Mouse (Mus musculus) limb, embryonic 15.5 days (tissue): ENCODE measurements around the gene Ugt1a6b. TPM values are rescaled to one million over a fixed set of nuclear protein-coding genes. Genes with fewer than 3 reads are reported as not detected.

Source experiments
- ATAC-seq: fragments of 200-750 bp; cut with Nextera tagmentation; 2 replicates; pipeline ENCODE4 v1.8.0; 2017; ENCODE audit warnings: low read depth, moderate TSS enrichment; ENCODE audit not compliant: insufficient number of reproducible peaks, low FRiP score, low TSS enrichment
- H3K27ac ChIP-seq: fragments of 300-500 bp; sonication (generic); 2 replicates; pipeline ENCODE4 v1.5.1; 2015; ENCODE audit warnings: moderate library complexity, mild to moderate bottlenecking, inconsistent platforms
- H3K27me3 ChIP-seq: fragments of 300-500 bp; sonication (generic); 2 replicates; pipeline ENCODE4 v1.6.1; 2015; ENCODE audit warnings: inconsistent platforms
- H3K36me3 ChIP-seq: fragments of 300-500 bp; sonication (generic); 2 replicates; pipeline ENCODE4 v1.6.1; 2015; ENCODE audit warnings: inconsistent platforms
- H3K4me1 ChIP-seq: fragments of 300-500 bp; sonication (generic); 2 replicates; pipeline ENCODE4 v1.6.1; 2015; ENCODE audit warnings: inconsistent platforms
- H3K4me2 ChIP-seq: fragments of 300-500 bp; sonication (generic); 2 replicates; pipeline ENCODE4 v1.6.1; 2015; ENCODE audit warnings: mild to moderate bottlenecking, inconsistent platforms
- H3K4me3 ChIP-seq: fragments of 300-500 bp; sonication (generic); 2 replicates; pipeline ENCODE4 v1.5.1; 2015; ENCODE audit warnings: mild to moderate bottlenecking, inconsistent platforms
- H3K9ac ChIP-seq: fragments of 300-500 bp; sonication (generic); 2 replicates; pipeline ENCODE4 v1.6.1; 2015; ENCODE audit warnings: inconsistent platforms
- H3K9me3 ChIP-seq: fragments of 300-500 bp; sonication (generic); 2 replicates; pipeline ENCODE4 v1.6.1; 2016; ENCODE audit warnings: inconsistent platforms
- WGBS: fragments of 180-500 bp; shearing (Covaris S2); methylation state at CpG from one replicate; pipeline ENCODE4 v1.1.7; 2015; 5-methylcytosine and 5-hydroxymethylcytosine counted together
- polyA plus RNA-seq: library from polyadenylated mRNA; unstranded; fragments of >200 nt; fragmentation: Nextera tagmentation; extraction: Ambion mirVana; gene quantifications from 2 replicates; pipeline ENCODE4 v1.2.1, GENCODE M21; 2015

The Ugt1a6b gene
- polyA plus RNA-seq, 1 experiment from 2014 or later: 1.00 TPM

GRCm38 (mm10) chr1:88237311-88237710 lies 134.3 kb downstream of the Ugt1a6b start:
- Histone ChIP-seq H3K27ac (no peak overlapping the region), H3K4me1 (no peaks in the 10 kb centered on the region), H3K27me3 (no peaks in the 10 kb centered on the region), H3K36me3 (no peaks in the 10 kb centered on the region), H3K4me3 (no peak overlapping the region), H3K9ac (no peak overlapping the region), H3K9me3 (peaks cover 60% of the 10 kb centered on the region), H3K4me2 (no peak overlapping the region)
- no peak for ATAC-seq
- 74% methylated on average over 5 of the region's 5 CpGs for WGBS

- Histone ChIP-seq H3K4me3 (no peak overlapping the region), H3K36me3 (no peaks in the 10 kb centered on the region), H3K4me2 (no peak overlapping the region), H3K9me3 (peaks cover 59% of the 10 kb centered on the region), H3K9ac (no peak overlapping the region), H3K27ac (no peak overlapping the region), H3K4me1 (no peaks in the 10 kb centered on the region), H3K27me3 (no peaks in the 10 kb centered on the region)
- ATAC-seq: no peak
- WGBS: 77% methylated on average over 6 of the region's 6 CpGs
Measured at GRCm38 (mm10) chr1:88238771-88239170, 135.7 kb downstream of the Ugt1a6b start.

GRCm38 (mm10) chr1:88240072-88240471 lies 137.0 kb downstream of the Ugt1a6b start:
- Histone ChIP-seq H3K27me3 (no peaks in the 10 kb centered on the region), H3K27ac (no peak overlapping the region), H3K36me3 (no peaks in the 10 kb centered on the region), H3K9ac (no peak overlapping the region), H3K4me2 (no peak overlapping the region), H3K4me1 (no peaks in the 10 kb centered on the region), H3K4me3 (no peak overlapping the region), H3K9me3 (peaks cover 58% of the 10 kb centered on the region)
- ATAC-seq: no peak
- 73% methylated on average over 5 of the region's 5 CpGs for WGBS

- Histone ChIP-seq H3K4me3 (no peak overlapping the region), H3K27ac (no peak overlapping the region), H3K9me3 (peaks cover 57% of the 10 kb centered on the region), H3K4me1 (no peaks in the 10 kb centered on the region), H3K4me2 (no peak overlapping the region), H3K27me3 (no peaks in the 10 kb centered on the region), H3K36me3 (no peaks in the 10 kb centered on the region), H3K9ac (no peak overlapping the region)
- WGBS: 71% methylated on average over 4 of the region's 4 CpGs
- ATAC-seq: no peak
Measured at GRCm38 (mm10) chr1:88240579-88240978, 137.5 kb downstream of the Ugt1a6b start.

- H3K9ac ChIP-seq: no peak overlapping the region
- 64% methylated on average over 5 of the region's 5 CpGs for WGBS
- H3K4me1 ChIP-seq: no peaks in the 10 kb centered on the region
- H3K27me3 ChIP-seq: no peaks in the 10 kb centered on the region
- no peak overlapping the region for H3K4me3 ChIP-seq
- H3K4me2 ChIP-seq: no peak overlapping the region
- no peaks in the 10 kb centered on the region for H3K36me3 ChIP-seq
- H3K9me3 ChIP-seq: peaks cover 63% of the 10 kb centered on the region
- no peak overlapping the region for H3K27ac ChIP-seq
- no peak for ATAC-seq
Measured at GRCm38 (mm10) chr1:88243861-88244260, 140.8 kb downstream of the Ugt1a6b start.

GRCm38 (mm10) chr1:88245881-88246280 lies 142.8 kb downstream of the Ugt1a6b start:
- ATAC-seq: no peak
- H3K4me3 ChIP-seq: no peak overlapping the region
- peaks cover 62% of the 10 kb centered on the region for H3K9me3 ChIP-seq
- 78% methylated on average over 6 of the region's 6 CpGs for WGBS
- H3K36me3 ChIP-seq: no peaks in the 10 kb centered on the region
- H3K9ac ChIP-seq: no peak overlapping the region
- no peak overlapping the region for H3K27ac ChIP-seq
- H3K4me1 ChIP-seq: no peaks in the 10 kb centered on the region
- H3K4me2 ChIP-seq: no peak overlapping the region
- no peaks in the 10 kb centered on the region for H3K27me3 ChIP-seq

- WGBS: 48% methylated on average over 6 of the region's 6 CpGs
- Histone ChIP-seq H3K4me1 (no peaks in the 10 kb centered on the region), H3K27ac (no peak overlapping the region), H3K9ac (no peak overlapping the region), H3K9me3 (peaks cover 64% of the 10 kb centered on the region), H3K4me3 (no peak overlapping the region), H3K4me2 (no peak overlapping the region), H3K36me3 (no peaks in the 10 kb centered on the region), H3K27me3 (no peaks in the 10 kb centered on the region)
- ATAC-seq: no peak
Measured at GRCm38 (mm10) chr1:88246386-88246785, 143.3 kb downstream of the Ugt1a6b start.

- no peaks in the 10 kb centered on the region for H3K36me3 ChIP-seq
- H3K4me3 ChIP-seq: no peak overlapping the region
- no peak overlapping the region for H3K27ac ChIP-seq
- H3K9me3 ChIP-seq: peaks cover 71% of the 10 kb centered on the region
- WGBS: 46% methylated on average over 2 of the region's 2 CpGs
- no peaks in the 10 kb centered on the region for H3K27me3 ChIP-seq
- no peak for ATAC-seq
- H3K9ac ChIP-seq: no peak overlapping the region
- no peak overlapping the region for H3K4me2 ChIP-seq
- no peaks in the 10 kb centered on the region for H3K4me1 ChIP-seq
Measured at GRCm38 (mm10) chr1:88247660-88248059, 144.6 kb downstream of the Ugt1a6b start.

GRCm38 (mm10) chr1:88248658-88249057 lies 145.6 kb downstream of the Ugt1a6b start:
- peaks cover 68% of the 10 kb centered on the region for H3K9me3 ChIP-seq
- 0 out of 2 replicates have a peak, but pooled peaks have one; percentile 3 for ATAC-seq

GRCm38 (mm10) chr1:88249596-88249995 lies 146.5 kb downstream of the Ugt1a6b start:
- Histone ChIP-seq H3K36me3 (no peaks in the 10 kb centered on the region), H3K4me2 (no peak overlapping the region), H3K27ac (no peak overlapping the region), H3K4me3 (no peak overlapping the region), H3K27me3 (no peaks in the 10 kb centered on the region), H3K4me1 (no peaks in the 10 kb centered on the region), H3K9me3 (peaks cover 66% of the 10 kb centered on the region), H3K9ac (no peak overlapping the region)
- 77% methylated on average over 7 of the region's 7 CpGs for WGBS
- ATAC-seq: no peak

More at GRCm38 (mm10) chr1:88248658-88249057, 145.6 kb downstream of the Ugt1a6b start:
- no peaks in the 10 kb centered on the region for H3K4me1 ChIP-seq
- H3K27ac ChIP-seq: no peak overlapping the region
- no peaks in the 10 kb centered on the region for H3K27me3 ChIP-seq
- H3K4me2 ChIP-seq: no peak overlapping the region
- WGBS: 64% methylated on average over 4 of the region's 4 CpGs
- H3K4me3 ChIP-seq: no peak overlapping the region
- no peaks in the 10 kb centered on the region for H3K36me3 ChIP-seq
- no peak overlapping the region for H3K9ac ChIP-seq

- H3K4me3 ChIP-seq: no peak overlapping the region
- H3K36me3 ChIP-seq: no peaks in the 10 kb centered on the region
- no peaks in the 10 kb centered on the region for H3K27me3 ChIP-seq
- no peak overlapping the region for H3K27ac ChIP-seq
- H3K4me2 ChIP-seq: no peak overlapping the region
- no peaks in the 10 kb centered on the region for H3K4me1 ChIP-seq
- H3K9me3 ChIP-seq: peaks cover 63% of the 10 kb centered on the region
- 80% methylated on average over 5 of the region's 5 CpGs for WGBS
- H3K9ac ChIP-seq: no peak overlapping the region
- ATAC-seq: no peak
Measured at GRCm38 (mm10) chr1:88250023-88250422, 147.0 kb downstream of the Ugt1a6b start.

DNA sequence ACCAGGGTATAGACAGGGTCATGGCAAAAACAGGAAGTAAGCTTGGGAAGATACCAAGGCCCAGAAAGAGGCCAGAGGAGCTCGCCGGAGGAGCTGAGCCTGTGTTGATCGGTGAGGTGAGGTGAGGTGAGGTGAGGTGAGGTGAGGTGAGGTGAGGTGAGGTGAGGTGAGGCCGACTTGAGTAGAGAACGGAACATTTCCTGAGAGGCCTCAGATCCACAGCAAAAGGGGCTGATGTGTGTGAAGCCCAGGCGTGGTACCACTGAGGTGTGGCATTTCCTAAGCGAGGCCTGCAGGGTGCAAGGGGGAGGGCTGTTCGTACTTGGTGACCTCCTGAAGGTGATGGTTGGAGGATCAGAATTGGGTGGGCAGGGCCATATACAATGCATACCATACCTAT lies 150.1 kb downstream of the Ugt1a6b start:
- 70% methylated on average over 8 of the region's 8 CpGs for WGBS
- Histone ChIP-seq H3K4me1 (no peaks in the 10 kb centered on the region; the same call in 1 of the 2 replicates), H3K9ac (no peak overlapping the region), H3K9me3 (peaks cover 44% of the 10 kb centered on the region), H3K27me3 (no peaks in the 10 kb centered on the region), H3K36me3 (no peaks in the 10 kb centered on the region), H3K27ac (no peak overlapping the region), H3K4me2 (no peak overlapping the region), H3K4me3 (no peak overlapping the region)
- ATAC-seq: no peak; the same call in 1 of the 2 replicates

DNA sequence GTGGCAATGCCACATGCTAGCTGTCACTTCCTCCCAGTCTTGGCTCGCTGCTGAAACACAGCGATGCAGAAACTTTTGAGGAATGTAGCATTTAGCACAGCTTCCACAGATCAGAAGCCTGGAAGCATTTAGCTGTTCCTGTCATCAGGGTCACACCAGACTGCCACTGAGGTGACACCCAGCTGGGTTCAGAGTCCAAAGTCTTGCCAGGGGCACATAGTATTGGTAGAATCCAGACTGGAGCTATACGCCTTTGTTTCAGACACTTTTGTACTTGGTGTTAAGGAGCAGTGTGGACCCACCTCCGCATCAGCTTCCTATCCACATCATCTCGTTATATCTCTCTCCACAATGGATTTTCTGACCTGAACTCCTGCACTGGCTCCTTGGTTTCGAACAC lies 150.5 kb downstream of the Ugt1a6b start:
- peaks cover 44% of the 10 kb centered on the region for H3K9me3 ChIP-seq
- H3K27me3 ChIP-seq: no peaks in the 10 kb centered on the region
- no peak overlapping the region for H3K4me3 ChIP-seq
- no peaks in the 10 kb centered on the region; the same call in 1 of the 2 replicates for H3K4me1 ChIP-seq
- 71% methylated on average over 6 of the region's 6 CpGs for WGBS
- no peak overlapping the region for H3K27ac ChIP-seq
- ATAC-seq: no peak
- H3K9ac ChIP-seq: no peak overlapping the region
- no peaks in the 10 kb centered on the region for H3K36me3 ChIP-seq
- no peak overlapping the region for H3K4me2 ChIP-seq
